Mouse (Mus musculus) thymus, postnatal 0 days (tissue): ENCODE measurements around the gene Tnfrsf23. TPM values are rescaled to one million over a fixed set of nuclear protein-coding genes. Genes with fewer than 3 reads are reported as not detected.
"Not testable (repeated sequence)": the region's sequence is repeated elsewhere in the genome, so short reads cannot be mapped to it uniquely, and the experiment has no call there.

Source experiments
- DNase-seq: peaks from one replicate; pipeline ENCODE4 v3.0.0-alpha.2; 2015; ENCODE audit warnings: low spot score
- polyA plus RNA-seq: library from polyadenylated mRNA; unstranded; fragments of >200 nt; fragmentation: Nextera tagmentation; extraction: Ambion mirVana; gene quantifications from 2 replicates; pipeline ENCODE4 v1.2.1, GENCODE M21; 2015

Tnfrsf23 gene
- polyA plus RNA-seq: 1.9 and 2.4 TPM in 2 replicates

- DNase-seq: peak; percentile 72
These were observed at the start of gene Tnfrsf23 for GRCm38 (mm10) chr7:143685359-143686067. Gene Tnfrsf23, minus strand, starts transcription at chr7:143685872.

GRCm38 (mm10) chr7:143733746-143734145, 48.1 kb upstream of the Tnfrsf23 start:
- DNase-seq: no peak

DNA sequence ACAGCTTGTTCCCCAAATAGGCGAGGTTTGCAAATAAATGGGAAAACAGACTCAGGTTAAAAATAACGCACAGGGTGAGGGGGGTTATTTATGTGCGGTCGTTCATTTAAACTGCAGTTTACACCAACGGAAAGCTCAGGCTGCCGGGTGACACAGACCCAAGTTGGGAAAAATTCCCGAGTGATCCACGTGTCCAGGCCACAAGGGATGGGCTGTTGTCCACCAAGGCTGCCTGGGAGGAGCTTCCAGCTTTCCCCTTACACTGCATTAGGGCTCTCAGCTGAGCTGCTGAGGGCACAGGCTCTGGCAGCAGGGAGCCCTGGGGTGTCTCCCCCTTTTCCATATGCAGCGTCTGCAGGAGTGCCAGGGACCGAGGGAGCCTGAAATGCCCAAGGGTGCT, 44.2 kb upstream of the Tnfrsf23 start:
- no peak for DNase-seq

GRCm38 (mm10) chr7:143726396-143726795, 40.7 kb upstream of the Tnfrsf23 start:
- DNase-seq: no peak

DNA sequence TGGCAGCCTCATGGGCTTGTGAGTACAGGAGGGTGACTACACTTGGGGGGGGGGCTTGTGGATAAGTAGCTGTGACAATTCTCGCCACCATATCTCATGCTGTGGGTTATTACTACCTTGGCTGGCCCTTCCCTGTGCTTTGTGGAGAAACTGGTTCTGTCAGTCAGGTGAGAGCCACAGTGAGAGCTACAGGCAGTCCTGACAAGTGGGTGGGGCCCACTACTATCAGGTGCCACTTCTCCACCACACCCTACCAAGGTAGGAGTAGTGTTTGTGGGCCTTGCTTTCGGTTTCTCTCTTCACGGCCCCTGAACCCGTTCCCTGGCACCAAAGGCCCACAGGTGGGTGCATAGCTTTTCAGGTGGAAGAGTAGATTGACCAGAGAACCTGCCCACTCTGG, 38.2 kb upstream of the Tnfrsf23 start:
- no peak for DNase-seq

GRCm38 (mm10) chr7:143722646-143723045, 37.0 kb upstream of the Tnfrsf23 start:
- DNase-seq: no peak

GRCm38 (mm10) chr7:143717811-143718210, 32.1 kb upstream of the Tnfrsf23 start:
- no peak for DNase-seq

- DNase-seq: peak; percentile 11
These were observed 27.7 kb upstream of the Tnfrsf23 start for GRCm38 (mm10) chr7:143713421-143713820.

DNA sequence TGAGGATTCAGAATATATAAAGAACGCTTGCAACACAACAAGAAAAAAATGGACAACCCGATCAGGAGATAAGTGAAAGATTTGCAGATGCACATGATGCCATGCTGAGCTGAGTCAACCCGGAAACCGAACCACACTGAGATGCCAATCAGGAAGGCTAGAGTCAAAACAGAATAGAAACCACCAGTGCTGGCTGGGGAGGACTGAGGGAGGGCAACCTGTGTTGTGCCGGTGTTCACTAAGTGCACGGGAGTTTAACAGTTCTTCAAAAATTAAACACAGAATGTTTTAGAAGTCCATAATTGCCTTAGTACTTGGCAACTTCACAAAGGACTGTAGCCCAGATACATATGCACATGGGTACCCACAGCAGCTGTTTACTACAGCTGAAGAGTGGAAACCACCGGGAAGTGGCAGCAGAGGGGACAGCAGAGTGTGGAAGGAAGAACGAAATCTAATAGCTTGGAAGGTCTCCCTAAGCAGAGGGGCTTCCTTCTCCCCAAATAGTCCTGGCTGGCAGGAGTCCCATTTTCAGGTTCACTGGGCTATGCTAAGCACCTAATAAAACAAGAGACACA, 27.2 kb upstream of the Tnfrsf23 start:
- peak; percentile 48 for DNase-seq

- DNase-seq: no peak
These were observed 26.4 kb upstream of the Tnfrsf23 start for GRCm38 (mm10) chr7:143712023-143712422.

- no peak for DNase-seq
These were observed 25.7 kb upstream of the Tnfrsf23 start for GRCm38 (mm10) chr7:143711381-143711780.

DNA sequence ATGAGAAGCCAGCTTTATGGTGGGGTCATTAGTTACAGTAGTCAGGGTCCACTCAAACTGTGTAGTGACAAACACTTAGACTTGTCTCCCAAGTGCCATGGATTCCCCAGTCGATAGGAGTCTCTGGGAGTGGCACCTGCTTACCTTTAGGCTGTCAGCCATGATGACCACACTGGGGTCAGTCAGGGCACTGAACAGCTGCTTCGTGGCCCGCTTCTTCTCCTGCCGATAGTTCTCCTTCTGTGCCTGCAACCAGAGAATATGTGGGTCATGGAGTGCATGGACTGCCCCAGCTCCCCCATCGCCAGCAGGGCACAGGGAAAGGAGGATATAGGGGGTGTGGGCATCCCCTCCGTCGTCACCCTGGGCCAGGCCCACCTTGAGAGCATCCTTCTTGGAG, 23.7 kb upstream of the Tnfrsf23 start:
- DNase-seq: no peak

- peak; percentile 92 for DNase-seq
These were observed 21.2 kb upstream of the Tnfrsf23 start for GRCm38 (mm10) chr7:143706697-143707438.

DNA sequence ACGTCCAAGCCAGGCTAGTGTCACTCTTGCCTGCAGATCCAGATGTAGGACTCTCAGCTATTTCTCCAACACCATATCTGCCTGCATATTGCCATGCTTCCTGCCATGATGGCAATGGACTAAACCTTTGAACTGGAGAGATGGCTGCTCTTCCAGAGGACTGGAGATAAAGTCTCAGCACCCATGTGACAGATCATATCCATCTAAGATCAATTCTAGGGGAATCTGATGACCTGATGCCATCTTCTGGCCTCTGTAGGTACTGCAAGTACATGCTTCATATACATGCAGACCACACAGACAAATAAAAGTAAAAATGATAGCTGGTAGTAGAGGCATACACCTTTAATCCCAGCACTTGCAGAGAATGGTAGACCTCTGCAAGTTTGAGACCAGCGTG, 10.5 kb upstream of the Tnfrsf23 start:
- peak; percentile 51 for DNase-seq

- no peak for DNase-seq
These were observed 8.9 kb upstream of the Tnfrsf23 start for GRCm38 (mm10) chr7:143694550-143694949.

DNA sequence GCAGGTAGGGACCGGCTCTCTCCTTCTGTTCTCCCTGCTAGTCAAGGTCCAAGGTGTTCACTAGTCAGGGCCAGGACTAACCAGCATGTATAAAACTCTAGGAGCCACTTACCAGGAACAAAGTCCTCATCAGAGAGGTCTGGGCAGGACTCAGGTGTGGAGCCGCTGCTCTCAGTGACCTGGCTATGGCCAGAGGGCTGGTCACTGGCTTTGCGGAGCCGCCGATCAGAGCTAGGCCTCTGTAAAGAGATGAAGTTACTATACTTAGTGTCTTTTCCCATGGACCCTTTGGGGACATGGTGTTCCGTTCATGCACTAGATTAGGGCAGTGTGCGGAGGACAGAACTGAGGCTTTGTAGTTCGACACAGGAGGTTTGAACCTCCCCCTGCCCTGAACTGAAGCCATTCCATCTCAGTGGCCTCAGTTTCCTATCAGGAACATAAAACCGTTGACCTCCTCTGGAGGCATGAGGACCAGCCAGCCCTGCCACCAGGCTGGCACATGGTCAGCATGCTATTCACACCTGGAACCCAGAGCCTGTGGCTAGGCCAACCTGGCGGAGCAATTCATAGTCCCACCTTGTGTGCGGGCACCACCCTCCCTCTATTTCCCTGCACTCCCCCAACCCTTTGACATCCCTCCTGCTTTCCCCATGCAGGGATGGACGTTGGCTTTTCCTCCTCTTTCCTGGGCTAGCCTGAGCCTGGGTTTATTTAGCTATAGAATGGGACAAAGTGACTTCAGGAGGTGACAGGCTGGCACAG, 7.3 kb upstream of the Tnfrsf23 start:
- no peak for DNase-seq

DNA sequence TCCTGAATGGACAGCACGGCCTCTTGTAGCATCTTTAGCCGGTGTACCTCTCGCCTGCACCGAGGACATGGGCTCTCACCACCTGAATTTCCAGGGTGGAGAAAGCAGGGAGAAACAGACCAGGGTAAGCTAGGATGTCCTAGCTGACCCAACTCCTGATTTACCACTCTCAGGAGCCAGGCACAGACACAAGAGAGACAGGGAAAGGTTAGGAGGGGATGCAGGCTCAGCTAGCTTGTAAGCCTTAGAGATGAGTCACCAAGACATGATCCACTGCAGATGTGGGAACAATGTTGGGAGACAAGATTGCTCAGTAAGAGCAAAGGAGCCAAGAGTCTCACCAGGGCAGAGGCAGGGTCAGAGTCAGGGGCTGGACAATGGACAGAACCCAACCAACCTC, 6.2 kb upstream of the Tnfrsf23 start:
- no peak for DNase-seq

- no peak for DNase-seq
These were observed 5.5 kb upstream of the Tnfrsf23 start for GRCm38 (mm10) chr7:143691181-143691580.

DNA sequence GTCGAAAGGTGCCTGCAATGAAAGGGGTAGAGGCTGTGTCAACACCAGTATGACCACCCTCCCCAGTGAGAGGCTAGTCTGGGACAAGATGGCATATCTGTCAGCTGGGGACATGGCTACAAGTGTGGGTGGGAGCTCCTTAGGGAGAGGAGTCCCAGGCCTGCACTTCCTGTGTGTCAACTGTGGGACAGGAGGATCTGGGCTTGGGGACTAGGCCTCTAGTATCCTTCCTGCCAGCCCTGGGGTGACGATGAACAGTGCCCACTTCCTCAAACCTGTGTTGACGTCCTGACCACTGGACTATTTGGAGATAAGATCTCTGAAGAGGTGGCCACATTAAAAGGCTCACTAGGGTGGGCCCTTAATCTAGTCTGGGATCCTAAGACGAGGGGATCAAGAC, 4.3 kb upstream of the Tnfrsf23 start:
- DNase-seq: no peak

GRCm38 (mm10) chr7:143689481-143689880, 3.8 kb upstream of the Tnfrsf23 start:
- no peak for DNase-seq

DNA sequence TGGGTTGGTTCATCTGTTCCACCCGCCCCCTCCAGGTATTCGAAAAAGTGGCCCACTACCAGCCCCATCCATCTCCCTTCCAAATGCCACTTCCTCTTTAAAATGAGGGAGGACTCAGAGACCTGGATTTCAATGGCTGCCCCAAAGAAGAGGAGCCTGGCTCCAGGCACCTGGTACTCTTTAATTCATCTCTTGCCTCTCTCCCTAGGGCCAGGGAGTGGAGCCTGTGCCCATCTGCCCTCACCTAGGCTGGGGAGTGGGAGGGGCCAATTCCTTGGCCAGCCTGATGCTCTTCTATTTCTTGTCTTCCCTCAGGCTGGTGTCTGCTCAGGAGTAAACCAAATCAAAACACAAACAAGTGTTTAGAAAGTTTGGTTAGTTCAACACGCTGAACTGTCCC, 1.0 kb upstream of the Tnfrsf23 start:
- not testable (repeated sequence) for DNase-seq

DNA sequence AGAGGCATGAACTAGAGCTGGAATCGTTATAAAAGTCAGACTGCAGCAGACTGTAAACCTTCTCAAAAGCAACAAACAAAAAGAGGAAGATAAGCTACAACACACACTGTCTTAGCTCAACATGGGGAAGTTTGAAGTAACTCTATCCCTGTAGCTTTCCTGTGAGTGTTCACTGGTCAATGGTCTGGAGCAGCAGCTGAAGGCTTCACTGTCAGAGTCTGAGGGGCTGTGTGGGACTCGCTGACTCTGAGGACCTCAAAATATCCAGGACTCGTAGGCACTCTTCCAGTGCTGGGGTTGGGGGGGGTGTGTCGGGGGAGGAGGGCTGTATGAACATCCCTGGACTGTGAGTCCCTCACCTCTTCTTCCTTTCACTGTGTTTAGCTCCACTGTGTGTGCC, 519 bp upstream of the Tnfrsf23 start:
- not testable (repeated sequence) for DNase-seq
